Mouse (Mus musculus) midbrain, postnatal 0 days (tissue): ENCODE data around the gene Sypl. TPM values are rescaled to one million over a fixed set of nuclear protein-coding genes. Genes with fewer than 3 reads are reported as not detected.

Experiments
- ATAC-seq: fragments of 200-750 bp; cut with Nextera tagmentation; 2 replicates; pipeline ENCODE4 v1.8.0; 2017; ENCODE audit warnings: moderate number of reproducible peaks, mild to moderate bottlenecking, moderate TSS enrichment, moderate library complexity; ENCODE audit not compliant: low FRiP score
- DNase-seq: peaks from one replicate; pipeline ENCODE4 v3.0.0-alpha.2; 2015; ENCODE audit warnings: low spot score
- H3K27ac ChIP-seq: fragments of 300-500 bp; sonication (generic); 2 replicates; pipeline ENCODE4 v1.5.1; 2014; ENCODE audit warnings: low read depth, mild to moderate bottlenecking, low read length, mixed read lengths
- H3K27me3 ChIP-seq: fragments of 300-500 bp; sonication (generic); 2 replicates; pipeline ENCODE4 v1.6.1; 2014; ENCODE audit warnings: low read length, control low read depth, mixed read lengths; ENCODE audit not compliant: insufficient read depth
- H3K36me3 ChIP-seq: fragments of 300-500 bp; sonication (generic); 2 replicates; pipeline ENCODE4 v1.6.1; 2014; ENCODE audit warnings: low read length, control low read depth, mixed read lengths; ENCODE audit not compliant: insufficient read depth
- H3K4me1 ChIP-seq: fragments of 300-500 bp; sonication (generic); 2 replicates; pipeline ENCODE4 v1.6.1; 2014; ENCODE audit warnings: mild to moderate bottlenecking, control low read depth, antibody characterized with exemption, low read length, mixed read lengths; ENCODE audit not compliant: insufficient read depth
- H3K4me2 ChIP-seq: fragments of 300-500 bp; sonication (generic); 2 replicates; pipeline ENCODE4 v1.6.1; 2014; ENCODE audit warnings: low read depth, mild to moderate bottlenecking, low read length, mixed read lengths; ENCODE audit not compliant: poor library complexity, severe bottlenecking
- H3K4me3 ChIP-seq: fragments of 300-500 bp; sonication (generic); 2 replicates; pipeline ENCODE4 v1.5.1; 2014; ENCODE audit warnings: low read depth, mild to moderate bottlenecking, low read length, moderate library complexity
- H3K9ac ChIP-seq: fragments of 300-500 bp; sonication (generic); replicated peaks from 2 replicates; pipeline ENCODE4 v1.6.1; 2014; ENCODE audit warnings: mild to moderate bottlenecking, low read length, moderate library complexity, mixed read lengths; ENCODE audit not compliant: poor library complexity, severe bottlenecking
- H3K9me3 ChIP-seq: fragments of 300-500 bp; sonication (generic); 2 replicates; pipeline ENCODE4 v1.6.1; 2016; ENCODE audit warnings: low read length, control low read depth
- CTCF ChIP-seq: IDR thresholded peaks from 2 replicates; pipeline ENCODE4 v1.5.1; 2016; ENCODE audit warnings: antibody characterized with exemption, mild to moderate bottlenecking
- WGBS: fragments of 180-500 bp; shearing (Covaris S2); extraction: QIAGEN DNeasy Blood & Tissue Kit; methylation state at CpG from one replicate; pipeline ENCODE4 v1.1.7; 2014; 5-methylcytosine and 5-hydroxymethylcytosine counted together
- polyA plus RNA-seq: library from polyadenylated mRNA; unstranded; fragments of >200 nt; fragmentation: Nextera tagmentation; extraction: Ambion mirVana; gene quantifications from 2 replicates; pipeline ENCODE4 v1.2.1, GENCODE M21; 2015
- total RNA-seq: library from RNA; depleted of rRNA; stranded (reverse); fragments of >200 nt; gene quantifications from 2 replicates; pipeline ENCODE4 v1.2.3, GENCODE M21; 2014

The Sypl gene
- total and polyA plus RNA-seq, 2 experiments from 2014 or later: 15.2 to 35.2 TPM

DNA sequence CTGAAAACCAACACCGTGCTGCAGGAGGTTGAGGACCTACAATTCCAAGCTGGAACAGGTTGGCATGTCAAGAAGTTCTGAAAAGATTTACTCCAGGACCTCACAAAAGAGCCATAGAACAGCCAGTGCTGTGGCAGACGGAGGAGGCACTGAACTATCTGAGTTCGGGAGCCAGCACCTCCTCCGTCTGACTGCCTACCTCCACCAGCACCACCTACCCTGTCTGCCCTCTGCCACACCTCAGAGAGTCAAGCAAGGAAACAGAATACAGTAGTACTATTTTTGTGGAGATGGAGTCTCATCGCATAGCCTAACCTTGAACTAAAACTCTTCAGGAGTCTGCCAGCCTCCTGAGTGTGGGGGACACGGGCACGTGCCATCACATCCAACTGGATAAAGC lies 23.1 kb upstream of the Sypl start:
- H3K36me3 ChIP-seq: no peaks in the 10 kb centered on the region
- H3K9ac ChIP-seq: no peak overlapping the region
- no peak overlapping the region for H3K27ac ChIP-seq
- no peak for TF ChIP-seq CTCF
- DNase-seq (no peak), ATAC-seq (no peak)
- H3K9me3 ChIP-seq: no peaks in the 10 kb centered on the region
- peaks cover 3% of the 10 kb centered on the region; the same call in 1 of the 2 replicates for H3K4me1 ChIP-seq
- WGBS: 90% methylated on average over 7 of the region's 7 CpGs
- H3K4me2 ChIP-seq: no peak overlapping the region
- H3K4me3 ChIP-seq: no peak overlapping the region
- no peaks in the 10 kb centered on the region for H3K27me3 ChIP-seq

DNA sequence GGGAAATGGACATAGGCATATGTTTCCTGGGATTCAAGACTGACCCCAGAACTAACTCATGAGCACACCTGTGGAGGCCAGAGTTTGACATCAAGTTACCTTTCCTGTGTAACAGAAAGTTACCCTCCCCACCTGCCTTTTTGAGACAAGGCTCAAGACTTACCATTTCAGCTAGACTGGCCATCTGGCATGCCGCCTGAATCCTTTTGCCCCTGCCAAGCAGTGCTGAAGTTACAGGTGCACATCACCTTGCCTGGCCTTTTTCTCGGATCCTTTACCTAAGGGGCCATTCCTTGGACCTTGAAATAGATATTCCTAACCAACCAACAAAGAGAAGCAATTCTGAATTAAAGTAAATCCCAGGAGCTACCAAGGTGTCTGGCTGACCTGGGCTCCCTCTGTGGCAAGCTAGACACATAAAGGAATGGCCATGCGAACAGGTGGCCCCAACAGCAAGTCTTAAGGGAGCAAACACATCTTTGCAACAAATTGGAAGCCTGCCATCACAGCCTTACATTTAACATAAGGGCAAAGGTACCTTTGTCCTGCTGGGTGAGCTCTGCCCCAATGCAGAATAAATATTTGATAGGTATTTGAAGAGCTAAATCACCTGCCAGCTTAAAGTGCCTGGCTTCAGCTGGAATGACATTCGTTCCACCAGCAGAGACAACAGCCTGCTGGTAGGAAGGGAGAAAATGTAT lies 17.3 kb upstream of the Sypl start:
- no peak for TF ChIP-seq CTCF
- no peak overlapping the region for H3K4me3 ChIP-seq
- H3K36me3 ChIP-seq: no peaks in the 10 kb centered on the region
- no peak overlapping the region for H3K4me2 ChIP-seq
- whole genome bisulfite sequencing: 80% methylated on average over 4 of the region's 4 CpGs
- H3K9me3 ChIP-seq: no peaks in the 10 kb centered on the region
- no peak for ATAC-seq
- no peak for DNase-seq
- no peaks in the 10 kb centered on the region for H3K4me1 ChIP-seq
- no peaks in the 10 kb centered on the region for H3K27me3 ChIP-seq
- H3K9ac ChIP-seq: no peak overlapping the region
- no peak overlapping the region for H3K27ac ChIP-seq

- Histone ChIP-seq H3K27me3 (no peaks in the 10 kb centered on the region), H3K27ac (no peak overlapping the region), H3K4me1 (no peaks in the 10 kb centered on the region), H3K9ac (no peak overlapping the region), H3K9me3 (no peaks in the 10 kb centered on the region), H3K4me2 (no peak overlapping the region), H3K4me3 (no peak overlapping the region), H3K36me3 (no peaks in the 10 kb centered on the region)
- DNase-seq (no peak), ATAC-seq (no peak)
- WGBS: 85% methylated on average over 4 of the region's 4 CpGs
- no peak for TF ChIP-seq CTCF
Measured at GRCm38 (mm10) chr12:32941141-32941540, 12.6 kb upstream of the Sypl start.

DNA sequence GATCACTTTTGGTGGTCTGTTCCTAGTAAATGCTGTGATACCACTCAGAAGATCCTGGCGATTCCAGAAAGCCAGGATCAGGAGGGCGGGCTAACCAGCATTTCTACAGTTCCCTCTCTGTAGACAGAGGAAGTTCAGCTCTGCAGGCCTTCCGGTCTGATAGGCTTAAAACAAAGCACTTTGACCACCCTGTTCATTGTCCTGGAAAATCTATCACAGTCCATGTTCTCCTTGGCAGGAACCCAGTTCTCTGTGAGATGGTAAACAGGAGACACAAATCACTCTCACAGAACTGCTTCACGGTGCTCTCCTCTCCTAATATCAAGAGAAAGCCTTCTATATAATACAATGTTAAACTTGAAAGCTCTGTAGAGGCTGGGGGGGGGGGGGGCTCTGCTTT lies 10.3 kb upstream of the Sypl start:
- no peaks in the 10 kb centered on the region for H3K9me3 ChIP-seq

DNA sequence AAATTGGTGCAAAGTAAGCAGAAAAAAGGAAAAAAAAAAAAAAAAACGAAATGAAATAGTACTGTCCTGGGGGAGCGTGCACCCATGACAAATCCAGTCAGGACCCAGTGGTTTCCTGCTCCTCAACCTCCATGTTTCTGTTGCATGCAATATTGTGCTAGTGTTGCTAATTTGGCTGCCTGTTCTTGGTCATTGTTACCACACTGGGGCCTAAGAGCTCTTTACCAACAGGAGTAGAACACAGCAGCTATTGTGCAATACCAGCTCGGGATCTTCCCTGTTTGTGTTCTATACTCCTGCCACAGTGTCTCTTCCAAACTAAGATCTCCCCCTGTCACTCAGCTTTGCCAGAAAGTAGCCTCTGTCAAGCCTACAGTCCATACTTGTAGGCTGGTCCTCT lies 9.7 kb upstream of the Sypl start:
- Histone ChIP-seq H3K4me1 (no peaks in the 10 kb centered on the region), H3K4me2 (no peak overlapping the region), H3K27me3 (no peaks in the 10 kb centered on the region), H3K36me3 (no peaks in the 10 kb centered on the region), H3K4me3 (no peak overlapping the region), H3K27ac (no peak overlapping the region), H3K9ac (no peak overlapping the region), H3K9me3 (no peaks in the 10 kb centered on the region)
- no peak for DNase-seq
- no peak for TF ChIP-seq CTCF
- WGBS: 67% methylated on average over 3 of the region's 3 CpGs
- no peak for ATAC-seq

More for the DNA sequence above, 10.3 kb upstream of the Sypl start:
- TF ChIP-seq CTCF: no peak
- H3K4me3 ChIP-seq: no peak overlapping the region
- 60% methylated on average over 4 of the region's 4 CpGs for WGBS
- no peak overlapping the region for H3K27ac ChIP-seq
- no peaks in the 10 kb centered on the region for H3K4me1 ChIP-seq
- H3K36me3 ChIP-seq: no peaks in the 10 kb centered on the region
- peak; percentile 44 for DNase-seq
- H3K27me3 ChIP-seq: no peaks in the 10 kb centered on the region
- no peak for ATAC-seq
- no peak overlapping the region for H3K4me2 ChIP-seq
- H3K9ac ChIP-seq: no peak overlapping the region

- no peak for ATAC-seq
- no peak for DNase-seq
- Histone ChIP-seq H3K27ac (no peak overlapping the region), H3K36me3 (no peaks in the 10 kb centered on the region), H3K9ac (no peak overlapping the region), H3K27me3 (no peaks in the 10 kb centered on the region), H3K9me3 (no peaks in the 10 kb centered on the region), H3K4me1 (no peaks in the 10 kb centered on the region), H3K4me2 (no peak overlapping the region), H3K4me3 (no peak overlapping the region)
- TF ChIP-seq CTCF: no peak
- 82% methylated on average over 8 of the region's 8 CpGs for WGBS
Measured at GRCm38 (mm10) chr12:32944884-32945454, 8.7 kb upstream of the Sypl start.
